Mouse (Mus musculus) liver, embryonic 15.5 days (tissue): ENCODE measurements around the gene Kcnab3. TPM values are rescaled to one million over a fixed set of nuclear protein-coding genes. Genes with fewer than 3 reads are reported as not detected.
A peak's percentile ranks its signal among the peaks of the same experiment; 100 is the strongest.

ENCODE experiments used
- ATAC-seq: fragments of 200-750 bp; cut with Nextera tagmentation; 2 replicates; pipeline ENCODE4 v1.8.0; 2017; ENCODE audit warnings: moderate number of reproducible peaks, mild to moderate bottlenecking, moderate library complexity; ENCODE audit not compliant: insufficient read depth
- H3K27ac ChIP-seq: fragments of 300-500 bp; sonication (generic); replicated peaks from 2 replicates; pipeline ENCODE4 v1.5.1; 2015; ENCODE audit warnings: mild to moderate bottlenecking, inconsistent platforms
- H3K27me3 ChIP-seq: fragments of 300-500 bp; sonication (generic); 2 replicates; pipeline ENCODE4 v1.6.1; 2015; ENCODE audit warnings: mild to moderate bottlenecking, inconsistent platforms
- H3K36me3 ChIP-seq: fragments of 300-500 bp; sonication (generic); replicated peaks from 2 replicates; pipeline ENCODE4 v1.6.1; 2015; ENCODE audit warnings: moderate library complexity, mild to moderate bottlenecking, inconsistent platforms
- H3K4me1 ChIP-seq: fragments of 300-500 bp; sonication (generic); replicated peaks from 2 replicates; pipeline ENCODE4 v1.6.1; 2015; ENCODE audit warnings: inconsistent platforms
- H3K4me2 ChIP-seq: fragments of 300-500 bp; sonication (generic); 2 replicates; pipeline ENCODE4 v1.6.1; 2015; ENCODE audit warnings: moderate library complexity, mild to moderate bottlenecking, inconsistent platforms
- H3K4me3 ChIP-seq: fragments of 300-500 bp; sonication (generic); replicated peaks from 2 replicates; pipeline ENCODE4 v1.5.1; 2015; ENCODE audit warnings: mild to moderate bottlenecking, inconsistent platforms
- H3K9ac ChIP-seq: fragments of 300-500 bp; sonication (generic); 2 replicates; pipeline ENCODE4 v1.6.1; 2015; ENCODE audit warnings: moderate library complexity, mild to moderate bottlenecking, inconsistent platforms
- H3K9me3 ChIP-seq: fragments of 300-500 bp; sonication (generic); replicated peaks from 2 replicates; pipeline ENCODE4 v1.6.1; 2016; ENCODE audit warnings: inconsistent platforms
- WGBS: fragments of 180-500 bp; shearing (Covaris S2); methylation state at CpG from one replicate; pipeline ENCODE4 v1.1.7; 2015; ENCODE audit warnings: mixed read lengths; ENCODE audit not compliant: insufficient replicate concordance; 5-methylcytosine and 5-hydroxymethylcytosine counted together
- polyA plus RNA-seq: library from polyadenylated mRNA; unstranded; fragments of >200 nt; fragmentation: Nextera tagmentation; extraction: Ambion mirVana; gene quantifications from 2 replicates; pipeline ENCODE4 v1.2.1, GENCODE M21; 2015

The Kcnab3 gene
- polyA plus RNA-seq, 1 experiment from 2014 or later: 0.26 TPM

- ATAC-seq: peak; percentile 53
- Histone ChIP-seq H3K9me3 (no peaks in the 10 kb centered on the region), H3K4me3 (0 out of 2 replicates have a peak overlapping the region, but pooled peaks have one; percentile 2), H3K4me2 (peak overlapping the region; percentile 29; the same call in 1 of the 2 replicates), H3K27me3 (peaks cover 60% of the 10 kb centered on the region), H3K36me3 (no peaks in the 10 kb centered on the region), H3K4me1 (peaks cover 46% of the 10 kb centered on the region), H3K27ac (peak overlapping the region; percentile 71), H3K9ac (no peak overlapping the region)
- WGBS: 37% methylated on average over 6 of the region's 6 CpGs
Measured at GRCm38 (mm10) chr11:69364910-69365309, 38.9 kb downstream of the Kcnab3 start.

- Histone ChIP-seq H3K4me1 (peaks cover 50% of the 10 kb centered on the region), H3K9ac (0 out of 2 replicates have a peak overlapping the region, but pooled peaks have one; percentile 54), H3K4me3 (peak overlapping the region; percentile 76), H3K4me2 (peak overlapping the region; percentile 95), H3K27ac (peak overlapping the region; percentile 71), H3K9me3 (no peaks in the 10 kb centered on the region), H3K27me3 (peaks cover 65% of the 10 kb centered on the region), H3K36me3 (no peaks in the 10 kb centered on the region)
- no peak for ATAC-seq
- 46% methylated on average over 6 of the region's 6 CpGs for WGBS
Measured at GRCm38 (mm10) chr11:69365722-69366121, 39.7 kb downstream of the Kcnab3 start.

GRCm38 (mm10) chr11:69366157-69366854 lies 40.2 kb downstream of the Kcnab3 start:
- Histone ChIP-seq H3K4me3 (peak overlapping the region; percentile 76), H3K4me1 (peaks cover 56% of the 10 kb centered on the region), H3K27me3 (peaks cover 71% of the 10 kb centered on the region), H3K9me3 (no peaks in the 10 kb centered on the region), H3K27ac (peak overlapping the region; percentile 71), H3K4me2 (peak overlapping the region; percentile 95), H3K36me3 (no peaks in the 10 kb centered on the region), H3K9ac (peak overlapping the region; percentile 54; the same call in 1 of the 2 replicates)
- peak; percentile 55 for ATAC-seq
- 2% methylated on average over 26 of the region's 26 CpGs for WGBS

GRCm38 (mm10) chr11:69366855-69367615 lies 41.0 kb downstream of the Kcnab3 start:
- Histone ChIP-seq H3K4me2 (peak overlapping the region; percentile 95), H3K27ac (peak overlapping the region; percentile 63), H3K4me3 (peak overlapping the region; percentile 76), H3K9ac (peak overlapping the region; percentile 85), H3K36me3 (no peaks in the 10 kb centered on the region), H3K4me1 (peaks cover 63% of the 10 kb centered on the region), H3K27me3 (peaks cover 77% of the 10 kb centered on the region), H3K9me3 (no peaks in the 10 kb centered on the region)
- 2% methylated on average over 22 of the region's 22 CpGs for WGBS
- no peak for ATAC-seq

- H3K36me3 ChIP-seq: no peaks in the 10 kb centered on the region
- peak overlapping the region; percentile 82 for H3K27ac ChIP-seq
Measured at GRCm38 (mm10) chr11:69367616-69368355, 41.7 kb downstream of the Kcnab3 start.

GRCm38 (mm10) chr11:69368356-69369214 lies 42.5 kb downstream of the Kcnab3 start:
- H3K36me3 ChIP-seq: 0 out of 2 replicates have a peak, but pooled peaks cover 3% of the 10 kb centered on the region
- peaks cover 78% of the 10 kb centered on the region for H3K4me1 ChIP-seq
- peak overlapping the region; percentile 85 for H3K9ac ChIP-seq
- WGBS: under 1% methylated on average over 89 of the region's 106 CpGs
- H3K4me2 ChIP-seq: peak overlapping the region; percentile 95
- H3K4me3 ChIP-seq: peak overlapping the region; percentile 76
- H3K9me3 ChIP-seq: no peaks in the 10 kb centered on the region
- H3K27me3 ChIP-seq: peaks cover 77% of the 10 kb centered on the region
- ATAC-seq: no peak
- peak overlapping the region; percentile 82 for H3K27ac ChIP-seq

More at GRCm38 (mm10) chr11:69367616-69368355, 41.7 kb downstream of the Kcnab3 start:
- Histone ChIP-seq H3K9me3 (no peaks in the 10 kb centered on the region), H3K27me3 (peaks cover 78% of the 10 kb centered on the region), H3K4me1 (peaks cover 71% of the 10 kb centered on the region), H3K9ac (peak overlapping the region; percentile 85; the same call in 1 of the 2 replicates), H3K4me2 (peak overlapping the region; percentile 95), H3K4me3 (peak overlapping the region; percentile 76)
- no peak for ATAC-seq
- 3% methylated on average over 22 of the region's 22 CpGs for WGBS

- Histone ChIP-seq H3K4me1 (peaks cover 84% of the 10 kb centered on the region), H3K27me3 (peaks cover 70% of the 10 kb centered on the region)
- WGBS: 4% methylated on average over 22 of the region's 34 CpGs
Measured at GRCm38 (mm10) chr11:69369215-69369989, 43.3 kb downstream of the Kcnab3 start, which contains the start of gene Chd3. Chd3 (minus strand) TSS chr11:69369406.

GRCm38 (mm10) chr11:69369990-69370816 lies 44.1 kb downstream of the Kcnab3 start:
- 0 out of 2 replicates have a peak, but pooled peaks cover 3% of the 10 kb centered on the region for H3K36me3 ChIP-seq
- peak overlapping the region; percentile 95 for H3K27ac ChIP-seq
- 39% methylated on average over 2 of the region's 2 CpGs for WGBS
- peaks cover 65% of the 10 kb centered on the region for H3K27me3 ChIP-seq
- H3K9ac ChIP-seq: no peak overlapping the region
- ATAC-seq: no peak
- peaks cover 84% of the 10 kb centered on the region for H3K4me1 ChIP-seq
- H3K4me2 ChIP-seq: peak overlapping the region; percentile 95
- H3K9me3 ChIP-seq: no peaks in the 10 kb centered on the region
- H3K4me3 ChIP-seq: peak overlapping the region; percentile 76; the same call in 1 of the 2 replicates

More at GRCm38 (mm10) chr11:69369215-69369989, 43.3 kb downstream of the Kcnab3 start, which contains the start of gene Chd3:
- peak within 1 kb of the TSS; percentile 82 for H3K27ac ChIP-seq
- peak within 1 kb of the TSS; percentile 95 for H3K4me2 ChIP-seq
- no peaks in the 10 kb centered on the region for H3K9me3 ChIP-seq
- H3K4me3 ChIP-seq: peak within 1 kb of the TSS; percentile 76
- H3K9ac ChIP-seq: peak within 1 kb of the TSS; percentile 85
- no peak for ATAC-seq
- H3K36me3 ChIP-seq: 0 out of 2 replicates have a peak, but pooled peaks cover 3% of the 10 kb centered on the region

GRCm38 (mm10) chr11:69370817-69371215 lies 44.8 kb downstream of the Kcnab3 start:
- ATAC-seq: no peak
- Histone ChIP-seq H3K4me2 (peak overlapping the region; percentile 24), H3K27ac (peak overlapping the region; percentile 95), H3K9ac (peak overlapping the region; percentile 21; the same call in 1 of the 2 replicates), H3K36me3 (0 out of 2 replicates have a peak, but pooled peaks cover 6% of the 10 kb centered on the region), H3K4me1 (peaks cover 81% of the 10 kb centered on the region), H3K27me3 (peaks cover 59% of the 10 kb centered on the region), H3K9me3 (no peaks in the 10 kb centered on the region), H3K4me3 (no peak overlapping the region)
- 35% methylated on average over 9 of the region's 9 CpGs for WGBS
